Mouse (Mus musculus): ENCODE results near the gene Acer3. TPM values are rescaled to one million over a fixed set of nuclear protein-coding genes. Genes with fewer than 3 reads are reported as not detected.
A peak's percentile ranks its signal among the peaks of the same experiment; 100 is the strongest.

Gene Acer3
- polyA plus RNA-seq, 1 experiment from 2014 or later = 25.7 TPM

DNA sequence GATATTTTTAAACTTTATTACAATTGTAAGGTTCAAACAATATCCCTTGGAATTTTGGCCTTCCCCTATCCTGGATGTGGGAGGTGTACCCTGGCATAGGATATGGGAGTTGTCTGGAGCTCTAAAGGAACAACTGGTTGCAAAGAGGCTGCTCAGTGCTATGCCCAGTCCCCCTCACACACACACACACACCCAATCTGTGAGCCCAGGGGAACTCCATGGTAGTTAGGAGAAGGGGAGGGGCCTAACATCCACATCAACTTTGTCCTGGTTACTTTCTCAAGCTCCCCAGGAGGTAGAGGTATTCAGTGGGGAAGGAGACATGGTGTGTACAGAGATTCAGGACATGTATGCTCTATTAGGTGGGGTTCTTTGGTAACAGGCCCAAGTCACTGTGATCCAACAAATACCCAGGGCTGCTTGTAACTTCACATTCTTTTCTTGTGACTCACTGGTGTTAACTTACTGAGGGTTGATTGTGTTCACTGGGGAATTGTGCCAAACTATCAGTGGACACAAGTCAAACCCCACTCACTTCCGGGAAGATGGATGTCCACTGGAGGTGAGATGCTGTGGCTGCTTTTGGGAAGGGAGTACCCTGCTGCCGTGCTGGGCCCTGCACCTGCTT is 9.5 kb upstream of the Acer3 start:
- peak overlapping the region; percentile 82 for H3K27ac ChIP-seq
- no peaks in the 10 kb centered on the region for H3K9me3 ChIP-seq
- peaks cover 35% of the 10 kb centered on the region for H3K4me1 ChIP-seq
- no peaks in the 10 kb centered on the region for H3K36me3 ChIP-seq
- DNase-seq (ENCODE audit: low spot score) = no peak
- H3K4me3 ChIP-seq = no peak overlapping the region
- 59% methylated on average over 2 of the region's 2 CpGs for WGBS
- no peaks in the 10 kb centered on the region for H3K27me3 ChIP-seq (ENCODE audit: insufficient read depth, poor library complexity, severe bottlenecking)

DNA sequence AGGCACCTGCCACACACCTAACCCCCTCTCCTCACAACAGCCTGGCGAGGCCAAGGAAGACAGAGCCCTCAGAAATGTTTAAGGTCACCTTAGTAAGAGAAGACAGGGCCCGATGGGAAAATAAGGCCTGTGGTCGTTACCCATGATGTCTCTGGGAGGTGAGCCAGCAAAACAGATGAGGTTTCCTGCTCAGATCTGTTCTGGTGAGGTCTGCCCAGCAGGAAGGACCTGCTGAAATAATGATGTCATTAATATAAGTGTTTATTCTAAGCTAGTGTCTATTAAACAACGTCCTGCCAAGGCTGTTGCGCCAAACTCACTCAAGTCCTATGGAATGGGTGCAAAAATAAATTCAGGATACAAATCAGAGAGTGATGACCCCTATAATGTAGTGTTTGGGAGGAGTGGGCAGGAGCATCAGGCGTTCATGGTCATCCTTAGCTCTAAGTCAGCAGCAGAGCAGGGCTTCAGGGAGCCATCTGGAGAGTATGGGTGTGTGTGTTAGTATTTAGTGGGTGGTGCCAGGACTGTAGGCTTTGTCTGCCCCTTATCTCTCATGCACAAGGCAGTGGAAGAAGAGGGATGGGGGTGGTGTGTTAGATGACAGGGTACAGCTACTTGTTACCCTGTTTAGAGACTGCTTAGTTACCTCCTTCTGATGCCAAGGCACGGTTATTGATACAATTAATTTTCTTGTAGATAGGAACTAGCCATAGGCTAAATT is 8.8 kb upstream of the Acer3 start:
- peak; percentile 91 for DNase-seq (ENCODE audit: low spot score)
- no peaks in the 10 kb centered on the region for H3K27me3 ChIP-seq (ENCODE audit: insufficient read depth, poor library complexity, severe bottlenecking)
- H3K27ac ChIP-seq = peak overlapping the region; percentile 82
- H3K9me3 ChIP-seq = no peaks in the 10 kb centered on the region
- H3K36me3 ChIP-seq = no peaks in the 10 kb centered on the region
- H3K4me3 ChIP-seq = no peak overlapping the region
- H3K4me1 ChIP-seq = peaks cover 35% of the 10 kb centered on the region
- 74% methylated on average over 7 of the region's 7 CpGs for WGBS

DNA sequence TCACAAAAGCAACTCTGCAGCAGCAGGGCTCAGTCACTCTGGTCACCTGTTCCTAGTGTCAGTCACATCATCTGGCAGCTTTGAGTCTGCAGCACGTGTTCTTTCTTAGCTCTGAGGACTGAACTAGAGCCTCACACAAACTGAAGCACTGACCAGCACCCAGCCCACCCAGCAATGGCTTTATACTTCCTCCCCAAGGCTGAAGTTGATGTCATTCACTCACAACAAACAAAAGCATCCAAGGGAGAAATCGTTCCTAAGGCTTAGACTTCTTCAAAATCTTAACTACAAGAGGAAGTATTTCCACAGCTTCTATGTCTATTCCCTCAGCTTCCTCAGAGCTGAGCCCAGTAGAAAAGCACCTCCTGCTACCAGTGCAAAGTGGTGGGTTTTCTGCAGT is 7.3 kb upstream of the Acer3 start:
- Histone ChIP-seq H3K27ac (no peak overlapping the region), H3K4me1 (peaks cover 37% of the 10 kb centered on the region), H3K4me3 (no peak overlapping the region), H3K36me3 (no peaks in the 10 kb centered on the region), H3K27me3 (ENCODE audit: insufficient read depth, poor library complexity, severe bottlenecking) (no peaks in the 10 kb centered on the region), H3K9me3 (no peaks in the 10 kb centered on the region)
- DNase-seq (ENCODE audit: low spot score) = no peak
- WGBS = 43% methylated on average over 2 of the region's 2 CpGs

DNA sequence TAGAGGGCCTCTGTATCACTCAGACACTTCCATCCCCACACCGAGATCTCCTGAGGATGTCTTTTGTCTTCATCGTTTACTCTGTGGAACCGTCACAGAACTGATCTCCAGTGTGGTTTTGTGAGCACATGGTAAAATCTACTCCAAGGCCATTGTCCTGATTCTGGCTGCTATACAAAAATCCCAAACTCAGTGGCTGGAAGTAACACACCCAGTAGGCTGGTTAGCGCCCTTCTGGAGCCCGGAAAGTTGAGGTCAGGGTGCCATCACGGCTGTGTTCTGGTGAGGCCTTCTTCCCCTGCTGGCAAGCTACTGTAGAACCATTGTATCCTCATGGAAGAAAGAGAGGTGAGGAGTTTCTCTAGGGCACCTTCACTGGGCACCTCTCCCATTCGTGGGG is 5.0 kb upstream of the Acer3 start:
- no peaks in the 10 kb centered on the region for H3K36me3 ChIP-seq
- no peak overlapping the region for H3K27ac ChIP-seq
- no peak overlapping the region for H3K4me3 ChIP-seq
- WGBS = 87% methylated on average over 7 of the region's 7 CpGs
- peaks cover 25% of the 10 kb centered on the region for H3K4me1 ChIP-seq
- H3K27me3 ChIP-seq (ENCODE audit: insufficient read depth, poor library complexity, severe bottlenecking) = no peaks in the 10 kb centered on the region
- H3K9me3 ChIP-seq = no peaks in the 10 kb centered on the region
- no peak for DNase-seq (ENCODE audit: low spot score)

DNA sequence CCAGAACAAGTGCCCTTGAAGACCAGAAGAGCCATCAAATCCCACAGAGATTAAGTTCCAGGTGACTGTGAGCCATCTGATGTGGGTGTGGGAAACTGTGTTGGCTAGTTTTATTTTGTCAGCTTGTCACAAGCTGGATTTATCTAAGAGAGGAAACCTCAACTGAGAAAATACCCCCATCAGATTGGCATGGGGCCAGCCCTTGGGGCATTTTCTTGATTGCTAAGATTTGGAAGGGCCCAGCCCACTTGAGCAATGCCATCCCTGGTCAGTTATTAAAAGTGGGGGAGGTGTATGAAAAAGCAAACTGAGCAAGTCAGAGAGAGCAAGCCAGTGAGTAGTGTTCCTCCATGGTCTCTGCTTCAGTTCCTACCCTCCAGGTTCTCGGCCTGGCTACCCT is 3.2 kb upstream of the Acer3 start:
- H3K36me3 ChIP-seq = no peaks in the 10 kb centered on the region

DNA sequence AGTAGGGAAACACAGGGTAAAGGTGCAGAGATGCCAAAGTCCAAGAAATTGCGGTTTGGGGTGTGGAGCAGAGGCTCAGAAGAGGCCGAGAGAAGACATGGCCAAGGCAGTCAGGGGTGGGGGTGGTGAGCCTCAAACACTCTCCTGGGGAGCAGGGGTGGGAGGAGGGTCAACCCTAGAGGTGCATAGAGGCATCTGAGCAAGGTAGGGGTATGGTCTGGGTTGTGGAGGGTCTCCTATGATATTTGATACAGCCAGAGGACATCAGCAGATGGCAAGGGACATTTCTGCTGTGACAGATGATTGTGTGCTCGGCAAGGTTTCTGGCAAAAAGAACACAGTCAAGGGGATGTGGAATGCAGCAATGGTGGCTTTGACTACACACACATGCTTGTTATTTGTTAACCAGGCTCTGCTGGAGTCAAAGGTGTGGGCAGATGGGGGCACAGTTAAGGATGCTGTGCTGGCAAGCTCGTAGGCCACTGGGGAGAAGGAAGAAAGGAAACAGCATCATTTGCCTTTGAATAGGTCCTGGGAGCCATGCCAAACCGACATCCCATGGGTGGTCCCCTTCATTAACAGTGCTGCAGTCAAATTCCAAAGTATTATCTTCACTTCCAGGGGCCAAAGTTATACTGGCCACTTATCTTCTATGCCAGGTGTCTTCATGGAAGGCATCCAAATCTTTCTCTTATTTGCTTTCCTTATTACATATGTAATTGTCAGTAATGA is 2.4 kb upstream of the Acer3 start:
- 52% methylated on average over 5 of the region's 5 CpGs for WGBS
- H3K4me3 ChIP-seq = no peak overlapping the region
- H3K36me3 ChIP-seq = no peaks in the 10 kb centered on the region
- H3K4me1 ChIP-seq = peaks cover 10% of the 10 kb centered on the region; the same call in 1 of the 2 replicates
- DNase-seq (ENCODE audit: low spot score) = no peak
- no peaks in the 10 kb centered on the region for H3K27me3 ChIP-seq (ENCODE audit: insufficient read depth, poor library complexity, severe bottlenecking)
- H3K27ac ChIP-seq = no peak overlapping the region
- no peaks in the 10 kb centered on the region for H3K9me3 ChIP-seq

More for the DNA sequence above, 3.2 kb upstream of the Acer3 start:
- H3K4me1 ChIP-seq = peaks cover 10% of the 10 kb centered on the region; the same call in 1 of the 2 replicates
- DNase-seq (ENCODE audit: low spot score) = no peak
- no peak overlapping the region for H3K4me3 ChIP-seq
- no peak overlapping the region for H3K27ac ChIP-seq
- H3K27me3 ChIP-seq (ENCODE audit: insufficient read depth, poor library complexity, severe bottlenecking) = no peaks in the 10 kb centered on the region
- WGBS = 69% methylated on average over 1 of the region's 1 CpGs
- H3K9me3 ChIP-seq = no peaks in the 10 kb centered on the region

DNA sequence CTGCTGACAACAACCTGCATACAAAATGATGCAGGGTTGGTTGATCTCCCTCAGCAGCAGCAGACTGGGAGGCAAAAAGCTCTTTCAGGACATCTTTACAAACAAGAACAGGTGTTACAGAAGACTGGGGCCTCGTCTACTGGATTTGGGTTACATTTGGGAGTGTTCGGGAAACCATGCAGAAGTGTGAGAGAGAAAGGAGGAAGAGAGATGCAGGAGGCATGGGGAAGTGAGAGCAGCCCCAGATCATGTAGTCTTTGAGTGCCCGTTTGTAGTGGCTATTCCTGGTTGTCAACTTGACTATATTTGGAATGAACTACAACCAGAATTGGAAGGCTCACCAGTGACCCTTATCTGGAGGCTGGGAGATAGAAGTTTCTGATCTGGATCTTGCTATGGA is 1.4 kb upstream of the Acer3 start:
- no peaks in the 10 kb centered on the region for H3K9me3 ChIP-seq
- 65% methylated on average over 3 of the region's 3 CpGs for WGBS
- no peak for DNase-seq (ENCODE audit: low spot score)
- H3K4me1 ChIP-seq = peaks cover 10% of the 10 kb centered on the region; the same call in 1 of the 2 replicates
- no peaks in the 10 kb centered on the region for H3K36me3 ChIP-seq
- H3K27ac ChIP-seq = no peak overlapping the region
- no peaks in the 10 kb centered on the region for H3K27me3 ChIP-seq (ENCODE audit: insufficient read depth, poor library complexity, severe bottlenecking)
- H3K4me3 ChIP-seq = no peak overlapping the region

DNA sequence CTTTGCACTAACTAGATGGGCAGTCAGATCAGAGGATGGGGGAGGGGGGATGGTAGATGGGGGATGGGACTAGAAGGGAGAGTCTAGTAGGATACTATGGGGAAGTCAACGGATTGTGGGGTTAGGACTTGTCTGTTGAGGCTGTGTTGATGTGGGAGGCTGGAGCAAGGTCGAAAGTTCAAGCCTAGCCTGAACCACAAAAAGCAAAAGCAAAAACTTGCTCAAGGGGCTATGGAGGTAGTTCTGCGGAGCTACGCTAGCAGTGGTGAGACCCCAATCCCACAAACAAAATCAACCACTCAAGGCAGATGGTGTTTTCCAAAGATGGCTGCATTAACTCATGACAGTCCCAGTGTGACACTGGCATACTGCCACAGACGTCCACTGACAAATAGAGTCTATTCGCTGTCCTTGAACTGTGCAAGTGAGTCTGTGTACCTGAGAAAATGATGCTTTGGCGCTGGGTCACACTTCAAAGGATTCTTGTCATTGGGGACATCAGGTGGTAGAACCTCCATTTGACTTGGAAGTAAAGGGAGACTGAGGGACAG is 927 bp downstream of the Acer3 start:
- DNase-seq (ENCODE audit: low spot score) = peak; percentile 58
- Histone ChIP-seq H3K36me3 (no peaks in the 10 kb centered on the region), H3K4me3 (no peak overlapping the region), H3K27me3 (ENCODE audit: insufficient read depth, poor library complexity, severe bottlenecking) (no peaks in the 10 kb centered on the region), H3K9me3 (no peaks in the 10 kb centered on the region), H3K4me1 (peaks cover 10% of the 10 kb centered on the region; the same call in 1 of the 2 replicates), H3K27ac (no peak overlapping the region)
- 79% methylated on average over 7 of the region's 7 CpGs for WGBS

DNA sequence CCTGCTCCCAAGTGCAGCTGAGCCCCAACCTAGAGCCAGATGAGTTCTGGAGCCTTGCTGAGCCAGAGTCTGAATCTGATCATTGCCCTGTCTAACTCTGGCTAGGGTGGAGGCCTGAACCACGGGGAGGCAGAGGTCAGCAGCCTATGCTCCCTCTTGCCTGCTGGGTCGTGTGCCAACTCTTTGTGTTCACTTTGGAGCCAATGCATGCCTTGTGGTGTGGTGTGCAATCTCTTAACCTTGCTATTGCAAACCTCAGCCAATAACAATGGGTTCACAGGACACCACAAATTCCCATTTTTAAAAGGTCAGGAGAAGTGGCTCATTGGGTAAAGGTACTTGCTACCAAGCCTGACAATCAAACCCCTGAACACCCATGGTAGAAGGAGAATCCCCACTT is 4.4 kb downstream of the Acer3 start:
- no peaks in the 10 kb centered on the region for H3K36me3 ChIP-seq
- peak; percentile 64 for DNase-seq (ENCODE audit: low spot score)
- H3K4me1 ChIP-seq = 0 out of 2 replicates have a peak, but pooled peaks cover 2% of the 10 kb centered on the region
- no peak overlapping the region for H3K27ac ChIP-seq
- no peaks in the 10 kb centered on the region for H3K9me3 ChIP-seq
- no peak overlapping the region for H3K4me3 ChIP-seq
- 57% methylated on average over 2 of the region's 2 CpGs for WGBS
- no peaks in the 10 kb centered on the region for H3K27me3 ChIP-seq (ENCODE audit: insufficient read depth, poor library complexity, severe bottlenecking)

DNA sequence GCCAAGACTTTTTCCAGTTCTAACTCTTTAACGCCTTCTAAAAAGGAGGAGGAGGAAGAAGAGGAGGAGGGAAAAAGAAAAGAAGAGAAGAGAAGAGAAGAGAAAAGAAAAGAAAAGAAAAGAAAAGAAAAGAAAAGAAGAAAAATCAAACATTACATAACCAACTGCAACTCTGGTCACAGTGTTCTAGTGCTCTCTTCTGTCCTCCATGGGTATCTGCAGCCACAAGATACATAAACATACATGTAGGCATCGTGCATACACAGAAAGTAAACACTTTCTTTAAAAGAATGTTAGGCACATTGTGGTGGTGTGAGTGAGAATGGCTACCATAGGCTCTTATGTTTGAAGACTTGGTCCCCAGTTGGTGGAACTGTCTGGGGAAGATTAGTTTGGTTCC is 5.9 kb downstream of the Acer3 start:
- Histone ChIP-seq H3K36me3 (no peaks in the 10 kb centered on the region), H3K9me3 (no peaks in the 10 kb centered on the region), H3K27me3 (ENCODE audit: insufficient read depth, poor library complexity, severe bottlenecking) (no peaks in the 10 kb centered on the region), H3K27ac (no peak overlapping the region), H3K4me3 (no peak overlapping the region), H3K4me1 (0 out of 2 replicates have a peak, but pooled peaks cover under 1% of the 10 kb centered on the region)
- whole genome bisulfite sequencing = 69% methylated on average over 2 of the region's 2 CpGs
- no peak for DNase-seq (ENCODE audit: low spot score)

DNA sequence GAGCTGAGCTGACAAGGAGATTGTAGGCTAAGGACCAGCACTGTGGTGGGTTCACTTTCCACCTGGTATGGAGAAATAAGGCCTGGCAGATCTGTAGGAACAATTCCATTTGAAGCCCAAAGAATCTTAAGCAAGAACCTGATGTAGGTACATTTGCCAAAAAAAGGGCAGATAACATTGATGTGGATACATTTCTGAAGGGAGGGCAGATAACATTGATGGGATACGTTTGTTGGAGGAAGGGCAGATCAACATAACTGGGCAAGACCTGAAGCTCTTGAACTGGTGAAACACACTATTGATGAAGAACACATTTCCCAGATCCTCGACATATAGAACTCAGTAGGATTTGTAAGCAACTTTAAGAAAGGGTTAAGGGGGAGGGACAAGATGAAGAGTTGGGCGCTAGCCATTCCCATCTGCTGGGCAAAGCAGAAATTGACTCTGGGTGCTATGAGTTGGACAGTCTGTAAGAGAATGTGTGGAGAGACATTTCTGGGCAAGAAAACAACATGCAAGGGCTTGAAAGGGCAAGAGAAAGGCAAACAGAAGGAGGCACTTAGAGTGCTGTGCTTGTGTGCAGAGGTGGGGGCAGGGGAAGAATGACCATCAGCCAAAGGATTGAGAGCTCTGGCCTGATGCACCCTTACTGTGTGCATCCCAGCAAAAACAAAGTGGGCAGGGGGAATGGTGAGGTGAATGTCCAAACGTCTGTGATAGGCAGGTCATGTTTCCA is 8.7 kb downstream of the Acer3 start:
- Histone ChIP-seq H3K27ac (no peak overlapping the region), H3K36me3 (no peaks in the 10 kb centered on the region), H3K4me1 (peaks cover 10% of the 10 kb centered on the region), H3K4me3 (no peak overlapping the region), H3K9me3 (no peaks in the 10 kb centered on the region), H3K27me3 (ENCODE audit: insufficient read depth, poor library complexity, severe bottlenecking) (no peaks in the 10 kb centered on the region)
- 60% methylated on average over 4 of the region's 4 CpGs for WGBS
- no peak for DNase-seq (ENCODE audit: low spot score)

DNA sequence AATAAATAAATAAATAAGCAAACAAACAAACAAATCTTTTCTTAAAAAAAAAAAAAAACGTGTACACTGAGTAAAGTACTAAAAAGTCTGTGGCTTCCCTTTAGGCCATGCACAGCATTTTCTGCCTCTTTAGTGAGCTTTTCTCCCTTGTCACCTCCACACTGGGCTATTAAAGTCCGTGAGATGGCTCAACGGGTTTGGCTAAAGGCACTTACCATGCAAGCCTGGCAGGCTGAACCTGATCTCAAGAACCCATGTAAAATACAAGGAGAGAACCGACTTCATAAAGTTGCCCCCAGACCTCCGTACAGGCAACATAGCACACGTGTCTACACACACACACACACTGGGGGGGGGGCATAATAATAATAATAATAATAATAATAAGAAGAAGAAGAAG is 10.7 kb downstream of the Acer3 start:
- Histone ChIP-seq H3K36me3 (no peaks in the 10 kb centered on the region), H3K27ac (no peak overlapping the region), H3K27me3 (ENCODE audit: insufficient read depth, poor library complexity, severe bottlenecking) (no peaks in the 10 kb centered on the region), H3K9me3 (no peaks in the 10 kb centered on the region), H3K4me3 (no peak overlapping the region), H3K4me1 (peaks cover 10% of the 10 kb centered on the region)
- 59% methylated on average over 6 of the region's 6 CpGs for WGBS
- DNase-seq (ENCODE audit: low spot score) = no peak

Data from heart, embryonic 10.5 days (tissue).